Mouse (Mus musculus) heart, embryonic 14.5 days (tissue): ENCODE results near the gene Klf16. TPM values are rescaled to one million over a fixed set of nuclear protein-coding genes. Genes with fewer than 3 reads are reported as not detected.

Source experiments
- ATAC-seq: fragments of 200-750 bp; cut with Nextera tagmentation; 2 replicates; pipeline ENCODE4 v1.8.0; 2017; ENCODE audit warnings: low read depth, moderate TSS enrichment; ENCODE audit not compliant: insufficient number of reproducible peaks, insufficient read depth, low FRiP score
- H3K27ac ChIP-seq, 2 experiments: fragments of 200-500 bp in 1 of 2; fragments of 300-500 bp in 1 of 2; sonication (generic) in 1 of 2; replicated peaks in 1 of 2; 2 replicates each; pipeline ENCODE4 v1.5.1; 2012 to 2014; ENCODE audit warnings: low read depth in 2 of 2, low read length in 2 of 2, control low read depth in 1 of 2, mild to moderate bottlenecking in 1 of 2, mixed read lengths in 1 of 2; ENCODE audit not compliant: control insufficient read depth in 1 of 2, insufficient read depth in 1 of 2
- H3K27me3 ChIP-seq: fragments of 300-500 bp; sonication (generic); 2 replicates; pipeline ENCODE4 v1.6.1; 2014; ENCODE audit warnings: mild to moderate bottlenecking, low read length, control low read depth; ENCODE audit not compliant: control insufficient read depth, insufficient read depth
- H3K36me3 ChIP-seq: fragments of 300-500 bp; sonication (generic); 2 replicates; pipeline ENCODE4 v1.6.1; 2014; ENCODE audit warnings: mild to moderate bottlenecking, control low read depth, low read length, mixed read lengths; ENCODE audit not compliant: control insufficient read depth, insufficient read depth
- H3K4me1 ChIP-seq, 2 experiments: fragments of 200-500 bp in 1 of 2; fragments of 300-500 bp in 1 of 2; sonication (generic) in 1 of 2; 2 replicates each; pipeline ENCODE4 v1.6.1; 2012 to 2014; ENCODE audit warnings: low read length in 2 of 2, control low read depth in 1 of 2, mixed read lengths in 1 of 2; ENCODE audit not compliant: control insufficient read depth in 2 of 2, insufficient read depth in 2 of 2
- H3K4me2 ChIP-seq: fragments of 300-500 bp; sonication (generic); 2 replicates; pipeline ENCODE4 v1.6.1; 2014; ENCODE audit warnings: mild to moderate bottlenecking, low read length
- H3K4me3 ChIP-seq, 2 experiments: fragments of 200-500 bp in 1 of 2; fragments of 300-500 bp in 1 of 2; sonication (generic) in 1 of 2; 2 replicates each; pipeline ENCODE4 v1.5.1; 2012 to 2014; ENCODE audit warnings: low read length in 2 of 2, mild to moderate bottlenecking in 2 of 2, control low read depth in 1 of 2, low read depth in 1 of 2, moderate library complexity in 1 of 2; ENCODE audit not compliant: control insufficient read depth in 1 of 2, insufficient read depth in 1 of 2
- H3K9ac ChIP-seq: fragments of 300-500 bp; sonication (generic); 2 replicates; pipeline ENCODE4 v1.6.1; 2014; ENCODE audit warnings: mild to moderate bottlenecking, low read length
- H3K9me3 ChIP-seq: fragments of 300-500 bp; sonication (generic); 2 replicates; pipeline ENCODE4 v1.6.1; 2016; ENCODE audit warnings: low read length, control low read depth; ENCODE audit not compliant: control insufficient read depth
- WGBS: fragments of 180-500 bp; shearing (Covaris S2); extraction: QIAGEN DNeasy Blood & Tissue Kit; methylation state at CpG from one replicate; pipeline ENCODE4 v1.1.7; 2014; 5-methylcytosine and 5-hydroxymethylcytosine counted together
- polyA plus RNA-seq: library from polyadenylated mRNA; unstranded; fragments of >200 nt; fragmentation: Nextera tagmentation; extraction: Ambion mirVana; gene quantifications from 2 replicates; pipeline ENCODE4 v1.2.1, GENCODE M21; 2014

The Klf16 gene
- polyA plus RNA-seq, 1 experiment from 2014 or later = 5.0 TPM

DNA sequence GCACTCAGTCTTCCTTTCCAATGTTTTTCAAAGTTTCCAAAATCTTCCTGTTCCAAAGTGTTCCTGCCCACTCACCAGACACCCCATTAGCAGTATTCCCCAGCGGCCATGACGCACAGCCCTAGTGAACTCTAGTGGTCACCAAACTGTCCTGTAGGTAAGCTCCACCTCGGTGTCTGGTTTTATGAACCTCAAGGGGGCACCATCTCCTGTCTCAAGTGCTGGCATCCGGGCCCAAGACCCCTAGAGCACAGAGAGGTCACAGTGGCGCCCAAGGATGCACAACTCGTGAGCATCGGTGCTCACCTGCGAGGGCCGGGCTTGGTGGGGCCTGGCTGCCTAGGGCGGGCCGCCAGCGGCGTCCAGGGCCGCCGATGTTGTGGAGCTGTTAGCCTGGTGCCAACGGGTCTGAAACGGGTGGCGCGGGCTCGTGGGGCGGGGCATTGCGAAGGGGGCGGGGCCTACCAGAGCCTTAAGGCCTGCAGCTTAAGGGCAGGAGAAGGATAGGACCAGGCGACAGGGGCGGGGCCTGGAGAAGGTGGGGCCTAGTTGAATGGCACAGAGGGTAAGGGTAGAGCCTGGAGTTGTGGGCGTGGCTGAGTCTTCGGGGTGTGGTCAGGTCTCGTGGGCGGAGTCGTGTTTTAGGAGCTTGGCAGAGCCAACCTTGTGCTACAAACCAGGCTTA, 38.3 kb downstream of the Klf16 start, which contains the start of gene Atp8b3:
Gene Atp8b3 (minus strand): TSS at position 415 of the 685 bp plus-strand sequence.
- Histone ChIP-seq H3K9me3 (no peaks in the 10 kb centered on the region), H3K36me3 (peaks cover 33% of the 10 kb centered on the region), H3K27me3 (peaks cover 16% of the 10 kb centered on the region), H3K4me1 (peaks cover 2 to 11% of the 10 kb centered on the region in 2 experiments; a peak in 3 of 4 replicates), H3K4me2 (peak within 1 kb of the TSS; percentile 53), H3K4me3 (peak within 1 kb of the TSS; percentile 11 to 20; a peak in 1 of 4 replicates), H3K9ac (no peak within 1 kb of the TSS), H3K27ac (no peak within 1 kb of the TSS)
- ATAC-seq = peak; percentile 68
- 3% methylated on average over 30 of the region's 30 CpGs for WGBS

DNA sequence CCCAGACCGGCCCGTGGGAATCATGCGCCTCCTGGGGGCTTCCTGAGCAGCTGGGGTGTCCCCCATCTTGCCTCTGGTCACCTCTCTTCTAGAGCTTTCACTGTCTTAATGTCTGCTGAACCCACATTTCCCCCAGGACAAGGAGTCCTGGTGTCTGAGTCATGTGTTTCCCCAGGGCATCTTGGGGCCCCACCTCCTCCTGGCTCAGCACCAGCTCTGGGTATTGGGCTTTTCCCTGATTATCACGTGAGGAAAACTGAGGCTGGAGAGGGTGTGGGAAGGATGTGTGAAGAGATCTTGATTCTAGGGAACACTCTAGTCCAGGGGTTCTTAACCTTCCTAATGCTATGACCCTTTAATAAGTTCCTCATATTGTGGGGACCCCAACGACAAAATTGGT, 38.9 kb downstream of the Klf16 start:
- no peak overlapping the region for H3K9ac ChIP-seq
- ATAC-seq = no peak
- no peak overlapping the region for H3K4me2 ChIP-seq
- H3K9me3 ChIP-seq = no peaks in the 10 kb centered on the region
- no peak overlapping the region for H3K27ac ChIP-seq
- H3K4me3 ChIP-seq = no peak overlapping the region
- peaks cover 27% of the 10 kb centered on the region for H3K36me3 ChIP-seq
- WGBS = 54% methylated on average over 5 of the region's 5 CpGs
- H3K4me1 ChIP-seq = peaks cover 2 to 11% of the 10 kb centered on the region in 2 experiments; a peak in 3 of 4 replicates
- H3K27me3 ChIP-seq = peaks cover 16% of the 10 kb centered on the region

DNA sequence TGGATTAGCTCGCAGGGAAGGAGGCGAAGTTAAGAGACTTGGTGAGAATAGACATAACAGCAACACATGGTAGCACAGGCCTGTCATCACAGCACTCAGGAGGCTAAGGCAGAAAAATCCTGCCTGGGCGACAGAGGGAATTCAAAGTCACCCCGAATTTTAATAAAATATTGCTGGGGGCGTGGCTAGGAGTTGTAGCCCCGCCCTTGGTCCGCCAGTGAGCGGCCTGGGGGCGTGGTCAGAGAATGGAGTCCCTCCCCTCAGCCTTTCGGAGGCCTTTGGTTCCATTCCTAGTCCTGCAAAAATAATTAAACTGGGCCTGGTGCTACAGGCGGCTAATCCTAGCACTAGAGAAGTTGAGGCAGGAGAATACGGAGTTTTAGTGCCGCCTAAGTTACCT, 41.4 kb downstream of the Klf16 start:
- 0 out of 2 replicates have a peak, but pooled peaks cover 2% of the 10 kb centered on the region for H3K36me3 ChIP-seq
- H3K4me1 ChIP-seq = peaks cover 2 to 11% of the 10 kb centered on the region in 2 experiments; a peak in 3 of 4 replicates
- H3K9ac ChIP-seq = no peak overlapping the region
- ATAC-seq = no peak
- H3K4me3 ChIP-seq = no peak overlapping the region
- WGBS = 11% methylated on average over 13 of the region's 13 CpGs
- no peak overlapping the region for H3K27ac ChIP-seq
- H3K27me3 ChIP-seq = peaks cover 16% of the 10 kb centered on the region
- H3K4me2 ChIP-seq = peak overlapping the region; percentile 27; the same call in 1 of the 2 replicates
- H3K9me3 ChIP-seq = no peaks in the 10 kb centered on the region

DNA sequence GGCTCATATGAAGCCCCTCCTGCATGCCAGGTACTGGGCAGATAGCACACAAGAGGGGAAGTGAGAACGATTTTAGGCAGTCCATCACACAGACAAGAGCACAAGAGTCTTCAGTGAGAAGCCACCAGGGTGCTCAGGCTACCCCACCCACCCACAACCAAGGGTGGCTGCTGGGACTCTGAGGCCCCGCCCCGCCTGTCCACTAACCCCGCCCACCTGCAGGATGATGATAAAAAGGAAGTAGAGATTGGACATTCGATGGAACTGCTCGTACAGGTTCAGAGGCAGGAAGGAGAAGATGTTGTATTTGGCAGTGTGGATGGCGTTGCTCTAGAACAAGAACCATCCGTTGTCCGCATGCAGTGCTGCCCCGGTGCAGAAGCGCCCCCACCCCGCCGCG, 42.0 kb downstream of the Klf16 start:
- ATAC-seq = no peak
- Histone ChIP-seq H3K9me3 (no peaks in the 10 kb centered on the region), H3K9ac (no peak overlapping the region), H3K36me3 (no peaks in the 10 kb centered on the region), H3K4me2 (peak overlapping the region; percentile 27), H3K4me1 (peaks cover 2 to 11% of the 10 kb centered on the region in 2 experiments; a peak in 3 of 4 replicates), H3K27ac (no peak overlapping the region), H3K4me3 (no peak overlapping the region), H3K27me3 (peaks cover 16% of the 10 kb centered on the region)
- 11% methylated on average over 14 of the region's 14 CpGs for WGBS

DNA sequence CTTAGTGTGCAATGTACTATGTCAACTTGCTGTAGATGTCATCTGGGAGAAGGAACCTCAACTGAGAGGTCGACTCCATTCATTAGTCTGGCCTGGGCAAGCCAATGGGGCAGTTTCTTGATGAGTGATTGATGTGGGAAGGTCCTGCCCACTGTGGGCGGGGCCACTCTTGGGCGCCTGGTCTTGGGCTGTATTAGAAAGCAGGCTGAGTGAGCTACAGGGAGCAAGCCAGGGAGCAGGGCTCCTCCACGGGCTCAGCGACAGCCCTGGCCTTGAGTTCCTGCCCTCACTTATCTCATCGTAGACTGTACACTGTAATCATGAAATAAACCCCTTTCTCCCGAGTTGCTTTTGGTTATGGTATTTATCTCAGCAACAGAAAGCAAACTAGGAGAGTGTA, 43.4 kb downstream of the Klf16 start:
- H3K36me3 ChIP-seq = no peaks in the 10 kb centered on the region
- no peak for ATAC-seq
- H3K9ac ChIP-seq = no peak overlapping the region
- H3K27ac ChIP-seq = no peak overlapping the region
- 7% methylated on average over 7 of the region's 7 CpGs for WGBS
- no peak overlapping the region for H3K4me2 ChIP-seq
- H3K4me3 ChIP-seq = no peak overlapping the region
- H3K4me1 ChIP-seq = peaks cover 1 to 8% of the 10 kb centered on the region in 2 experiments; a peak in 3 of 4 replicates
- H3K27me3 ChIP-seq = peaks cover 16% of the 10 kb centered on the region
- no peaks in the 10 kb centered on the region for H3K9me3 ChIP-seq

DNA sequence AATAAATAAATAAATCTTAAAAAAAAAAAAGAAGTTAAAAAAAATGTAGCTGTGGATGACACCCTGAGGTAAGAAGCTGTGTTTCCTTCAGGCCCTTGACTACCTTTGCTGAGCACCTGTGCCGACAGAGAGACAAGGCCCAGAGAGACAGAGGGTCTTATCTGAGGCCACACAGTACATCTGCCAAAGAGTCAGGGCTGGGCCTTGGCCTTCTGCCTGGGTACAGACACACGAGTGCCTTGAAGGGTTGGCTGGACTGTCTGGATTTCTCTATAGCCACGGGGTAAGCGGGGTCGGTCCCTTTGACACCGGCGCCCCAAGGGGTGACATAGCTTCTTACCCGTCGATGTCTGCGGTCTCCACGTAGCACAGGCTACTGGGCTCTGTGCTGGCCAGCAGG, 44.3 kb downstream of the Klf16 start:
- Histone ChIP-seq H3K4me2 (no peak overlapping the region), H3K9me3 (no peaks in the 10 kb centered on the region), H3K4me3 (no peak overlapping the region), H3K9ac (no peak overlapping the region), H3K36me3 (no peaks in the 10 kb centered on the region), H3K27ac (no peak overlapping the region), H3K27me3 (peaks cover 13% of the 10 kb centered on the region), H3K4me1 (peaks cover 0 to 8% of the 10 kb centered on the region in 2 experiments; a peak in 1 of 4 replicates)
- no peak for ATAC-seq
- WGBS = 81% methylated on average over 11 of the region's 11 CpGs

DNA sequence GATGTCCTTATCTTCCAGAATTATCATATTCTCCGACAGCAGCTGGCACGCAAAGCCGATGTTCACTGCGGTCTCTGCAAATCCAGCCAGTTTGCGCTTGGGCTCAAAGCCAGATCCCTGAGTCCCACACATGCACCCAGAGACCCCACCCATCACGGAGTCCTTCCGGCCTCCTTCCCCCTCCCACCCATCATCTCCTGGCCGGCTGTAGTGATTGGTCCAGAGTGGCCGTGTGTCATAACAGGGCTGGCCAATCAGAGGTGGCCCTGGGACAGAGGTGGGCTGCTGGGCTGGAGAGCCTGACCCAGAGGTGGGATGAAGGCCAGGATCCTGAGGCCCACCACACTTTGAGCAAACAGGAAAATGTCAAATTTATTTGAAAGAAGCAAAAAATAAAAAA, 50.9 kb downstream of the Klf16 start:
- no peak overlapping the region for H3K9ac ChIP-seq
- H3K9me3 ChIP-seq = no peaks in the 10 kb centered on the region
- no peak overlapping the region for H3K4me3 ChIP-seq
- 26% methylated on average over 9 of the region's 9 CpGs for WGBS
- H3K36me3 ChIP-seq = no peaks in the 10 kb centered on the region
- H3K27ac ChIP-seq = no peak overlapping the region
- no peak overlapping the region for H3K4me2 ChIP-seq
- 0 out of 4 replicates have a peak, but pooled peaks cover 0 to 3% of the 10 kb centered on the region in 2 experiments for H3K4me1 ChIP-seq
- H3K27me3 ChIP-seq = no peaks in the 10 kb centered on the region
- ATAC-seq = 0 out of 2 replicates have a peak, but pooled peaks have one; percentile 29
